Mouse (Mus musculus) thymus, adult 2 months (tissue): ENCODE data around the gene Calhm6. TPM values are rescaled to one million over a fixed set of nuclear protein-coding genes. Genes with fewer than 3 reads are reported as not detected.

Experiments used
- DNase-seq: peaks from one replicate; pipeline ENCODE4 v3.0.0; 2021
- H3K27ac ChIP-seq: fragments of 200-500 bp; 2 replicates; pipeline ENCODE4 v1.5.1; 2012; ENCODE audit warnings: low read length, control low read depth; ENCODE audit not compliant: control insufficient read depth, insufficient read depth
- H3K27me3 ChIP-seq: fragments of 200-500 bp; 2 replicates; pipeline ENCODE4 v1.6.1; 2012; ENCODE audit warnings: mild to moderate bottlenecking, low read length, moderate library complexity, mixed read lengths; ENCODE audit not compliant: control insufficient read depth, insufficient read depth
- H3K36me3 ChIP-seq: fragments of 200-500 bp; 2 replicates; pipeline ENCODE4 v1.6.1; 2012; ENCODE audit warnings: mild to moderate bottlenecking, low read length, moderate library complexity; ENCODE audit not compliant: control insufficient read depth, insufficient read depth
- H3K4me1 ChIP-seq: fragments of 200-500 bp; replicated peaks from 2 replicates; pipeline ENCODE4 v1.6.1; 2012; ENCODE audit warnings: low read length; ENCODE audit not compliant: control insufficient read depth, insufficient read depth
- H3K4me3 ChIP-seq: fragments of 200-500 bp; 2 replicates; pipeline ENCODE4 v1.5.1; 2012; ENCODE audit warnings: mild to moderate bottlenecking, low read length, control low read depth, moderate library complexity; ENCODE audit not compliant: control insufficient read depth, insufficient read depth
- CTCF ChIP-seq: fragments of 200-500 bp; IDR thresholded peaks from 2 replicates; pipeline ENCODE4 v1.5.1; 2012; ENCODE audit warnings: mild to moderate bottlenecking, control low read depth, low read length, moderate library complexity, borderline replicate concordance; ENCODE audit not compliant: control insufficient read depth, poor library complexity, insufficient read depth; ENCODE audit errors: extremely low read depth
- POLR2A ChIP-seq: fragments of 200-500 bp; IDR thresholded peaks from 2 replicates; pipeline ENCODE4 v1.6.1; 2012; ENCODE audit warnings: mild to moderate bottlenecking, low read length, control low read depth, moderate library complexity; ENCODE audit not compliant: control insufficient read depth, poor library complexity, insufficient read depth; ENCODE audit errors: extremely low read depth
- WGBS: fragments of 180-500 bp; shearing (Covaris S2); methylation state at CpG from one replicate; pipeline ENCODE4 v1.1.7; 2018; 5-methylcytosine and 5-hydroxymethylcytosine counted together
- polyA plus RNA-seq: library from polyadenylated mRNA; depleted of rRNA; stranded (reverse); fragments of >200 nt; gene quantifications from 2 replicates; pipeline ENCODE4 v1.2.3, GENCODE M21; 2012; rRNA removed

Calhm6 gene
- polyA plus RNA-seq, 1 experiment = 16.5 TPM

- Histone ChIP-seq H3K27me3 (no peaks in the 10 kb centered on the region), H3K36me3 (no peaks in the 10 kb centered on the region), H3K4me3 (no peak overlapping the region), H3K27ac (no peak overlapping the region), H3K4me1 (no peaks in the 10 kb centered on the region)
- no peak for DNase-seq
- 93% methylated on average over 1 of the region's 1 CpGs for WGBS
- TF ChIP-seq POLR2A = no peak
- no peak for TF ChIP-seq CTCF
Observed at GRCm38 (mm10) chr10:34090481-34090880, 37.3 kb downstream of the Calhm6 start.

GRCm38 (mm10) chr10:34089517-34089916 is 38.3 kb downstream of the Calhm6 start:
- Histone ChIP-seq H3K4me3 (no peak overlapping the region), H3K27me3 (no peaks in the 10 kb centered on the region), H3K4me1 (no peaks in the 10 kb centered on the region), H3K36me3 (no peaks in the 10 kb centered on the region), H3K27ac (no peak overlapping the region)
- no peak for DNase-seq
- TF ChIP-seq CTCF (no peak), POLR2A (no peak)
- WGBS = 8% methylated on average over 3 of the region's 3 CpGs

DNA sequence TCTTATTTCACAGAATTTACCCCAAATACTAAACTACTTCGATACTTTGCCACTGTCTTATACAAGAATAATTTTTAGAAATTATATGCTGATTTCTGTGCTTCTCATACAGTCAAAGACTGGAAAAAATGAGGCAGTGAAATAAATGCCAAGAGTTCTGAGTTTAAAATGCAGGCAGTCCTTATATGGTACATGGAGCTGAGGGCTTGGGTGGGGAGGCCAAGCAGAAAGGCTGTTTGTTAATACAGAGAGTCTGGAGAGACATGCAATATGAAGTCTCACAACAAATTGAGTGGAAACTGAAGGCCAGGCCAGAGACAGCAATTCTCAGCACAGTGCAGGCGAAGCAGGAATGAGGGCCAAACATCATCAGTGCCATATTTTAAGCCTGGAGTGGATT is 39.3 kb downstream of the Calhm6 start:
- Histone ChIP-seq H3K27me3 (no peaks in the 10 kb centered on the region), H3K27ac (no peak overlapping the region), H3K4me3 (no peak overlapping the region), H3K4me1 (no peaks in the 10 kb centered on the region), H3K36me3 (no peaks in the 10 kb centered on the region)
- no peak for TF ChIP-seq CTCF
- no peak for TF ChIP-seq POLR2A
- no peak for DNase-seq
- 98% methylated on average over 2 of the region's 2 CpGs for WGBS

- no peak for DNase-seq
- no peak overlapping the region for H3K4me3 ChIP-seq
- H3K36me3 ChIP-seq = no peaks in the 10 kb centered on the region
- 95% methylated on average over 1 of the region's 1 CpGs for WGBS
- H3K27me3 ChIP-seq = no peaks in the 10 kb centered on the region
- H3K4me1 ChIP-seq = no peaks in the 10 kb centered on the region
- TF ChIP-seq POLR2A (no peak), CTCF (no peak)
- no peak overlapping the region for H3K27ac ChIP-seq
Observed at GRCm38 (mm10) chr10:34086514-34086913, 41.3 kb downstream of the Calhm6 start.

Other genes starting within 250 kb of the Calhm6 start
- 0.05 TPM in 2 replicates for gene Rsph4a, start 222.9 kb downstream of the Calhm6 start, polyA plus RNA-seq
- gene Zup1, start 176.7 kb downstream of the Calhm6 start, polyA plus RNA-seq = 11.0 and 12.0 TPM in 2 replicates
- 48.0 and 68.4 TPM in 2 replicates for gene Rwdd1, start 108.4 kb downstream of the Calhm6 start, polyA plus RNA-seq
- gene Trappc3l, start 90.4 kb downstream of the Calhm6 start, polyA plus RNA-seq = not detected in 2 replicates
- gene Calhm4, start 83.7 kb downstream of the Calhm6 start, polyA plus RNA-seq = 0.03 TPM in 1 of 2 replicates, not detected in the other
- 0.06 and 0.09 TPM in 2 replicates for gene Calhm5, start 31.5 kb downstream of the Calhm6 start, polyA plus RNA-seq
- 6.3 and 7.5 TPM in 2 replicates for gene Dse, start 79.7 kb upstream of the Calhm6 start, polyA plus RNA-seq
- gene Tspyl1, start 154.2 kb upstream of the Calhm6 start, polyA plus RNA-seq = 42.0 and 42.2 TPM in 2 replicates
- 24.4 and 29.5 TPM in 2 replicates for gene Tspyl4, start 169.5 kb upstream of the Calhm6 start, polyA plus RNA-seq